Mouse (Mus musculus): ENCODE results near the gene Ssx2ip. TPM values are rescaled to one million over a fixed set of nuclear protein-coding genes. Genes with fewer than 3 reads are reported as not detected.

Ssx2ip gene
- polyA plus RNA-seq, 1 experiment from 2014 or later, result 31.0 TPM

DNA sequence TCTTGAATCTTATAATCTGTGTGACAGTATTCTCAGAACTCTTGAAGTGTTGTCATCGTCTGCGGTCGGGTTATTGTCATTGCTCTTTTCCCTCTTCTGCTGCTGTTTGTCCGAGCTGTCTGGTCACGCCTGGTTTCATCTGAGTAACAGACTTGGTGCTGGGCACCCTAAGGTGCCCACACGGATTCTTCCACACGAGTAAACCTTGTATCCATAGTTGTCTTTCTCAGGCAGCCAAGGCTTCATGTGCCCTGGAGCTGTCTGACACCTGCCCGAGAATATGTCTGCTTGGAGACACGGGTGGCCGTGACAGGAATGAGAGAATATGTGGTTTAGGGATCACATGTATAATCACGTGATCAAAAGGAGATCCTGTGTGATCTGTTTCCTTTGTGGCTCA is 31.1 kb downstream of the Ssx2ip start:
- Histone ChIP-seq H3K27me3 (ENCODE audit: control insufficient read depth, insufficient read depth, low read length) (no peaks in the 10 kb centered on the region), H3K36me3 (ENCODE audit: control insufficient read depth, insufficient read depth, low read length) (peaks cover 15% of the 10 kb centered on the region), H3K4me3 (ENCODE audit: low read depth, low read length) (no peak overlapping the region), H3K4me1 (ENCODE audit: control insufficient read depth, insufficient read depth, low read length) (no peaks in the 10 kb centered on the region), H3K9me3 (ENCODE audit: control insufficient read depth, low read length) (no peaks in the 10 kb centered on the region), H3K9ac (ENCODE audit: low read length) (no peak overlapping the region), H3K27ac (ENCODE audit: low read depth, low read length) (no peak overlapping the region), H3K4me2 (no peak overlapping the region)
- no peak for DNase-seq (ENCODE audit: low spot score, missing footprints)
- no peak for ATAC-seq (ENCODE audit: low FRiP score)
- WGBS, result 89% methylated on average over 11 of the region's 11 CpGs

DNA sequence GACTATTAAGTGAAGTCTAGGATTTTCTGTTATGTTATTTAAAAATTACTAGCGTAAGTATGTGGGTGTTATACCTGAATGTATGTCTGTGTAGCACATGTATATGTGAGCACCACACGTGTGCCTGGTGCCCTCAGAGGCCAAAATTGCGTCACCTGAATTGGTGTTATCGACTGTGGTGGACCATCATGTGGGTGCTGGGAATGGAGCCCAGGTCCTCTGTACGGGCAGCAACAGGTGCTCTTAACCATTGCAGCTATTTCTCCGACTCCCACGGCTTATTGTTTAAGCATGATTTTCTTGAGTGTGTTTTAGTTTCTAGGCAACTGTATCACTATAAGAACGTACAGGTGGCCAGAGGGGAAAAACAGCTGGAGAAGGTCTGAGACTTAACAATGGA is 31.7 kb downstream of the Ssx2ip start:
- Histone ChIP-seq H3K9me3 (ENCODE audit: control insufficient read depth, low read length) (no peaks in the 10 kb centered on the region), H3K27ac (ENCODE audit: low read depth, low read length) (no peak overlapping the region), H3K9ac (ENCODE audit: low read length) (no peak overlapping the region), H3K4me2 (no peak overlapping the region), H3K27me3 (ENCODE audit: control insufficient read depth, insufficient read depth, low read length) (no peaks in the 10 kb centered on the region), H3K4me3 (ENCODE audit: low read depth, low read length) (no peak overlapping the region), H3K36me3 (ENCODE audit: control insufficient read depth, insufficient read depth, low read length) (peaks cover 14% of the 10 kb centered on the region), H3K4me1 (ENCODE audit: control insufficient read depth, insufficient read depth, low read length) (no peaks in the 10 kb centered on the region)
- WGBS, result 93% methylated on average over 8 of the region's 8 CpGs
- ATAC-seq (ENCODE audit: low FRiP score) (no peak), DNase-seq (ENCODE audit: low spot score, missing footprints) (no peak)

DNA sequence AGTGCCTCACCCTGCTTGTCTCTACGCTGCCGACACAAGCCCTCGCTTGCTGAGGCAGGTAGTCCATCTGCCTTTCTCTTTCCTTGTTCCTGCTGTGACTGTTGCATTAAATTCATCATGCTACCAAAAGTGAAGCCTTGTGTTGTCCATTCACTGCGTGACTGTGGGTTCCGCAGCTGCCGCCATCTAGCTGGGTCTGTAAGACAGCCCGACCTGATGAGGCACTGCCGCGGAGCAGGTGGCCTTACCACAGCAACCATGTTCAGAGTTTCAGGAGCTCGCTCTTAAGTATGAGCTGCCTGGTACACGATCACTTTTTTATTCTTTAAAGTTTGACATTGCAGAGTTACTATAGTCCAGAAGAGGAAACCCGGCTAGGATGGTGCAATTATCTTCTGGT is 35.6 kb downstream of the Ssx2ip start:
- Histone ChIP-seq H3K4me1 (ENCODE audit: control insufficient read depth, insufficient read depth, low read length) (no peaks in the 10 kb centered on the region), H3K4me2 (no peak overlapping the region), H3K27ac (ENCODE audit: low read depth, low read length) (no peak overlapping the region), H3K36me3 (ENCODE audit: control insufficient read depth, insufficient read depth, low read length) (peaks cover 10% of the 10 kb centered on the region), H3K4me3 (ENCODE audit: low read depth, low read length) (no peak overlapping the region), H3K9me3 (ENCODE audit: control insufficient read depth, low read length) (no peaks in the 10 kb centered on the region), H3K9ac (ENCODE audit: low read length) (no peak overlapping the region), H3K27me3 (ENCODE audit: control insufficient read depth, insufficient read depth, low read length) (no peaks in the 10 kb centered on the region)
- ATAC-seq (ENCODE audit: low FRiP score), result no peak
- 94% methylated on average over 12 of the region's 12 CpGs for WGBS
- no peak for DNase-seq (ENCODE audit: low spot score, missing footprints)

DNA sequence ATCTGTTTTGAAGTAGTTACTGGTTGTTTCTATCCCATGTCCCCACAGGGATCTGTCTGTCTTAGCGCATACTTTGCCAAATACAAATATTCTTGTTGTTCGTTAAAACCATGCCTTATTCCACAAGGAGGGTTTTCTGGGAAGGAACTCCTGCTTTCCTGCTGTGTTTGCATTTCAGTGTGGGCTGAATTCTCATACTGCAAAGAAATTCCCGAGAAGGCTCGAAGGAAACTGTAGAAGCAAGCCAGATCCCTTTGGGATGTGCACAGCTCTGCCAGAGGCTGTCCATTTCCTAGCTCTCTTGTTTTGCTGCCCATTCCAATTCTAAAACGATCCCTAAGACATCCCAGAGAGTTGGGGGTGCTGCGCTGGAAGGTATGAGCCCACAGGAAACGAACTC is 36.0 kb downstream of the Ssx2ip start:
- Histone ChIP-seq H3K9me3 (ENCODE audit: control insufficient read depth, low read length) (no peaks in the 10 kb centered on the region), H3K9ac (ENCODE audit: low read length) (no peak overlapping the region), H3K27ac (ENCODE audit: low read depth, low read length) (no peak overlapping the region), H3K4me2 (no peak overlapping the region), H3K4me1 (ENCODE audit: control insufficient read depth, insufficient read depth, low read length) (no peaks in the 10 kb centered on the region), H3K27me3 (ENCODE audit: control insufficient read depth, insufficient read depth, low read length) (no peaks in the 10 kb centered on the region), H3K4me3 (ENCODE audit: low read depth, low read length) (no peak overlapping the region), H3K36me3 (ENCODE audit: control insufficient read depth, insufficient read depth, low read length) (peaks cover 10% of the 10 kb centered on the region)
- DNase-seq (ENCODE audit: low spot score, missing footprints) (no peak), ATAC-seq (ENCODE audit: low FRiP score) (no peak)
- WGBS, result 92% methylated on average over 7 of the region's 7 CpGs

DNA sequence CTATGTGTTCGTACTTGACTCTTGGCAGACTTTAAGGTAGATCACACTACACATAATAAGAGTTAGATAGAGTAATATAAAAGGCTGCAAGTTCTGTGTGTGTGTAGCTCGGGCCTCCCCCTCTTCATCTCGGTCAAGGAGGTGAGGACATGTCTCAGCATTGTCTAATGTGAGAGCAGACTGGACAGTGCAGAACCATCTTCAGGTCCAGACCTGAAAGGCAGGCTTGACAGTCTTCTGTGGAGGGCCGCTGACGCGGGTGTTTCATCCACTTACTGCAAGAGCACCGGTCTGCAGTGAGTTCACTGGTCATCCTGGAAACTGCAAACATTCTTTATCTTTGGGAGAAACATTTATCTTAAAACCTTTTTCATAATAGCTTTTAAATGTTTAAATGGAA is 38.0 kb downstream of the Ssx2ip start:
- H3K4me3 ChIP-seq (ENCODE audit: low read depth, low read length), result no peak overlapping the region
- 90% methylated on average over 7 of the region's 7 CpGs for WGBS
- DNase-seq (ENCODE audit: low spot score, missing footprints) (no peak), ATAC-seq (ENCODE audit: low FRiP score) (no peak)
- no peak overlapping the region for H3K4me2 ChIP-seq
- no peak overlapping the region for H3K27ac ChIP-seq (ENCODE audit: low read depth, low read length)
- H3K9ac ChIP-seq (ENCODE audit: low read length), result no peak overlapping the region
- H3K27me3 ChIP-seq (ENCODE audit: control insufficient read depth, insufficient read depth, low read length), result no peaks in the 10 kb centered on the region
- H3K36me3 ChIP-seq (ENCODE audit: control insufficient read depth, insufficient read depth, low read length), result peaks cover 4% of the 10 kb centered on the region
- no peaks in the 10 kb centered on the region for H3K9me3 ChIP-seq (ENCODE audit: control insufficient read depth, low read length)
- H3K4me1 ChIP-seq (ENCODE audit: control insufficient read depth, insufficient read depth, low read length), result no peaks in the 10 kb centered on the region

DNA sequence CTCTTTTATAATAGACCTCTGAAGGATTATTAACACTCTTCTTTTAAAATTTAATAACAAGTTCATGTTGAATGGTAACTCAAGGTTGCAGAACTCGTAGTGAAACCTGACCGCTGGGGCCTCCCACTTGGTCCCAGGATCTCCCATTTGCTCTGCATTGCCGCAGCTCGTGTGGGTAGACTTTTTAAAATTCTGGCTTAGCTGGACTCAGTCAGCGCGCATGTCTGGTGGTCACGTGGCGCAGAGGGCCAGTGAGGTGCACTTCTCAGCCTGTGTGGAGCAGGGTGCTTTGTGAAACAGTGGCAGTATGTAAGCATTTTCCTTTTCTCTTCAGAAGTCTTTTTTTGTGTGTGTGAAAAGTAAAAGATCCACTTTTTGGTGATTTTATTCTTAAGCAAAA is 38.5 kb downstream of the Ssx2ip start:
- Histone ChIP-seq H3K27me3 (ENCODE audit: control insufficient read depth, insufficient read depth, low read length) (no peaks in the 10 kb centered on the region), H3K4me3 (ENCODE audit: low read depth, low read length) (no peak overlapping the region), H3K4me2 (no peak overlapping the region), H3K9ac (ENCODE audit: low read length) (no peak overlapping the region), H3K36me3 (ENCODE audit: control insufficient read depth, insufficient read depth, low read length) (peaks cover 3% of the 10 kb centered on the region; the same call in 1 of the 2 replicates), H3K4me1 (ENCODE audit: control insufficient read depth, insufficient read depth, low read length) (no peaks in the 10 kb centered on the region), H3K9me3 (ENCODE audit: control insufficient read depth, low read length) (no peaks in the 10 kb centered on the region), H3K27ac (ENCODE audit: low read depth, low read length) (no peak overlapping the region)
- DNase-seq (ENCODE audit: low spot score, missing footprints) (no peak), ATAC-seq (ENCODE audit: low FRiP score) (no peak)
- 90% methylated on average over 8 of the region's 8 CpGs for WGBS

DNA sequence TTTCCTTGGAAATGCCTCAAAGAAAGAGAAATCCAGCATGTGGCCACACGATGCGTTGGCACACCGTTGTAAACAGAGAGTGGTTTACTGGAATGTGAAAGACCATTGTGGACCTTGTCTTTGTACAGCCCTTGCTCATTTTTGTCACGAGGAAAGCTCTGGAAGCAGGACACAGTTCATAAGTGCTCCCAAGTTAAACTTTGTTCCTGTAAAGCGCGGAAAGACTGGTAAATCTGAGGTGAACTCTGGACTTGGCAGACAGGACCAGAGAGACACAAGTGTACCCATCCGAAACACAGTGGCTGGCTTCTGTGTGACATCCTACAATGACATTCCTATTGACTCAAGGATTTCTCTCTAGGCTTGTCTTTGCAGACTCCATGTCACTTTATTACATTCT is 38.9 kb downstream of the Ssx2ip start:
- 94% methylated on average over 7 of the region's 7 CpGs for WGBS
- no peak for DNase-seq (ENCODE audit: low spot score, missing footprints)
- H3K36me3 ChIP-seq (ENCODE audit: control insufficient read depth, insufficient read depth, low read length), result peaks cover 3% of the 10 kb centered on the region; the same call in 1 of the 2 replicates

DNA sequence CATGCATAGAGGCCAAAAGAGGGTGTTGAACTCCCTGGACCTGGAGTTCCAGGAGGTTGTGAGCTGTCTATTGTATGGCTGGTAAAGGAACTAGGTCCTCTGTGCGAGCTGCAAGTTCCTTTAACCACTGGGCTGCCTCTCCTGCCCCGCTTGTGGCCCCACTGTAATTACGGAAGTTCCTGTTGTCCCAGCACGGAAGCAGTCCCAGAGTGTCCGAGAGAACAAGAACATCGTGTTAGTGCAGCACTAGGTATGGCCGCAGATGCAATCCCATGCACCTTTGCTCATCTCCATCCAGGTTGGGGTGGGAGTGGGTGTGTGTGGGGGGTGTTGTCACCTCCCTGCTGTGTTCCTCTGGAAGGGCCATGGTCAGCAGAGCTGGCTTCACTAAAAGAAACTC is 40.4 kb downstream of the Ssx2ip start:
- H3K36me3 ChIP-seq (ENCODE audit: control insufficient read depth, insufficient read depth, low read length), result 0 out of 2 replicates have a peak, but pooled peaks cover 3% of the 10 kb centered on the region
- 90% methylated on average over 7 of the region's 7 CpGs for WGBS
- no peak overlapping the region for H3K4me3 ChIP-seq (ENCODE audit: low read depth, low read length)

More for the DNA sequence above, 38.9 kb downstream of the Ssx2ip start:
- H3K27me3 ChIP-seq (ENCODE audit: control insufficient read depth, insufficient read depth, low read length), result no peaks in the 10 kb centered on the region
- no peak for ATAC-seq (ENCODE audit: low FRiP score)
- H3K4me3 ChIP-seq (ENCODE audit: low read depth, low read length), result no peak overlapping the region
- H3K4me1 ChIP-seq (ENCODE audit: control insufficient read depth, insufficient read depth, low read length), result no peaks in the 10 kb centered on the region
- no peak overlapping the region for H3K4me2 ChIP-seq
- no peak overlapping the region for H3K9ac ChIP-seq (ENCODE audit: low read length)
- H3K9me3 ChIP-seq (ENCODE audit: control insufficient read depth, low read length), result no peaks in the 10 kb centered on the region
- H3K27ac ChIP-seq (ENCODE audit: low read depth, low read length), result no peak overlapping the region

DNA sequence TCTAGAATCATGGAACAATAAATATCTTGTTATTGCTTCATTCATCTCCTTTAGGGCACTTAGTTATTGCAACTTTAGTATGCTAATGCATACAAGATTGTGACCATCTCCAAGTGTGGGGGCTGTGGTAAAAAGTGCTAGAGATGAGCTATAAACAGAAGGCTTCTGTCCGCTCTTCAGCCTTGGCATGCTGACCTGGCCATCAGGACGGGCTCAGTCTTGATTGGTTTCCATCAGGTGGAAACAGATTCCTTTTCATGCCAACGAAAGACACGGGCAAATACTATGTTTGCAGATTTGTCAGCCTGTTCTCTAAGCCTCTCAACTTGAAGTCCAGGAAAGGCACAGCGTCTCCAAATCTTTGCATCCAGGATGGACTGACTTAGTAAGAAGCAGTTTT is 42.7 kb downstream of the Ssx2ip start:
- WGBS, result 93% methylated on average over 5 of the region's 5 CpGs
- H3K27ac ChIP-seq (ENCODE audit: low read depth, low read length), result no peak overlapping the region

More for the DNA sequence above, 40.4 kb downstream of the Ssx2ip start:
- ATAC-seq (ENCODE audit: low FRiP score) (no peak), DNase-seq (ENCODE audit: low spot score, missing footprints) (no peak)
- no peak overlapping the region for H3K9ac ChIP-seq (ENCODE audit: low read length)
- H3K9me3 ChIP-seq (ENCODE audit: control insufficient read depth, low read length), result no peaks in the 10 kb centered on the region
- H3K27ac ChIP-seq (ENCODE audit: low read depth, low read length), result no peak overlapping the region
- H3K4me1 ChIP-seq (ENCODE audit: control insufficient read depth, insufficient read depth, low read length), result no peaks in the 10 kb centered on the region
- no peak overlapping the region for H3K4me2 ChIP-seq
- H3K27me3 ChIP-seq (ENCODE audit: control insufficient read depth, insufficient read depth, low read length), result no peaks in the 10 kb centered on the region

DNA sequence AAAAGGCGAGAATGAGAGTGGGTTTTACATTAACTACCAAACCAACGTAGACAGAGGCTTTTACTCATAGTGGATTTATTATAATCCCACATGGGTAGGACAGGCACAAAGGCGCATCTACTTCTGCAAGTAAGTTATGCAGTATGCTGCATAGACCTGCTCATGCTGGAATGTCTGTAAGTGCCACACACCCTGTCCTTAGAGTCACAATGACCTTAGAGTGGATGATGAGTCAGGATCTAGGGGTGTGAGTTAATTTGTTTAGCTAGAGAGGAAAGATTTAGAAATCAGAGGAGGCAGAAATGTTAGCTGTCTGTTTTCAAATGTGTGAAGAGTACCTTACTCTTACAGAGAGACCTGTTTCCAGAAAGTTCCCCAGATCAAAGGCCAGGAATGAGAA is 43.2 kb downstream of the Ssx2ip start:
- Histone ChIP-seq H3K9me3 (ENCODE audit: control insufficient read depth, low read length) (no peaks in the 10 kb centered on the region), H3K4me1 (ENCODE audit: control insufficient read depth, insufficient read depth, low read length) (peaks cover 3% of the 10 kb centered on the region; the same call in 1 of the 2 replicates), H3K27me3 (ENCODE audit: control insufficient read depth, insufficient read depth, low read length) (no peaks in the 10 kb centered on the region), H3K9ac (ENCODE audit: low read length) (no peak overlapping the region), H3K4me2 (no peak overlapping the region), H3K27ac (ENCODE audit: low read depth, low read length) (no peak overlapping the region), H3K4me3 (ENCODE audit: low read depth, low read length) (no peak overlapping the region), H3K36me3 (ENCODE audit: control insufficient read depth, insufficient read depth, low read length) (no peaks in the 10 kb centered on the region)
- 91% methylated on average over 3 of the region's 3 CpGs for WGBS
- DNase-seq (ENCODE audit: low spot score, missing footprints), result no peak
- ATAC-seq (ENCODE audit: low FRiP score), result no peak

More for the DNA sequence above, 42.7 kb downstream of the Ssx2ip start:
- Histone ChIP-seq H3K9ac (ENCODE audit: low read length) (no peak overlapping the region), H3K27me3 (ENCODE audit: control insufficient read depth, insufficient read depth, low read length) (no peaks in the 10 kb centered on the region), H3K4me3 (ENCODE audit: low read depth, low read length) (no peak overlapping the region), H3K36me3 (ENCODE audit: control insufficient read depth, insufficient read depth, low read length) (no peaks in the 10 kb centered on the region), H3K4me2 (no peak overlapping the region), H3K4me1 (ENCODE audit: control insufficient read depth, insufficient read depth, low read length) (peaks cover 3% of the 10 kb centered on the region; the same call in 1 of the 2 replicates), H3K9me3 (ENCODE audit: control insufficient read depth, low read length) (no peaks in the 10 kb centered on the region)
- DNase-seq (ENCODE audit: low spot score, missing footprints) (peak; percentile 23), ATAC-seq (ENCODE audit: low FRiP score) (no peak)
